Mouse (Mus musculus) embryonic fibroblast, embryonic 13.5 days (primary cell): ENCODE data around the gene Hoxa7.

Experiments used
- CTCF ChIP-seq: IDR thresholded peaks from 2 replicates; pipeline ENCODE4 v1.5.1; 2011; ENCODE audit warnings: mild to moderate bottlenecking, control low read depth, low read length, moderate library complexity, borderline replicate concordance; ENCODE audit not compliant: insufficient read depth
- POLR2A ChIP-seq: IDR thresholded peaks from 2 replicates; pipeline ENCODE4 v1.6.1; 2011; ENCODE audit warnings: low read depth, mild to moderate bottlenecking, control low read depth, low read length, moderate library complexity

DNA sequence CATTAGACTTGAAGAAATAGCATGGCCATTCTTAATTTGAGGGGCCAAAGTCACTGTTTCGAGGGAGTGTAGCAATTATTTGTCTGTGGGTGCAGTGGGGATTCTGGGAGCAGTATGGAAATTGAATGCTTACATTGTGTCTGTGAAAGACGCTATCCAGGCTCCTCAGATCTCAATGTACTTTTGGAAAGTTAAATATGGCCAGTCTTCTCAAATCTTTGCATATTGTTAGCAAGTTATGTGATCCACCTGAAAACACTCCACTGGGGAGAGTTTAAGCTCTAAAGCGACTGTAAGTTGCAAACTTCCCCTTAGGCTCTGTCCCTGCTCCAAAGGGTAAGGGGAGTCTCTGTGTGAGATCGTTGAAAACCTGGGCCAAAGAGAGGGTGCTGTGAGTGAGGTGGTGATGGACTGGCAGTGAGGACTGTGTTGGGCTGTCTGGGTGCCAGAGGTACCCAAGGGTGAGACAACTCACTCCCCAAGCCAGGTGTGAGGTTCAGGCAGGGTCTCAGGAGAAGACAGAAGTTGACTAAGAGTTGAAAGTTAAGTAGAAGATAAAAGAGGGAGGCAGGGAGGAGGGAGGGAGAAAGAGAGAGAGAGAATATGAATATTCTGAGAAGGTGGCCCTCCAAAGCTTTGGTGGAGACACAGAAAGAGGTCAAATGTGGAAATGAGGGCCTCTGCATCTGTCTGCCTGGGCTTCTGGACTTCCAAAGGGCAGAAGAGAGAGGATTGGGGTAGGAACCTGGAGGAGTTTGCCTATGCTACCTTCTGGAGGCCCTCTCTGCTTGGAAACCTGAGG lies 14.6 kb downstream of the Hoxa7 start:
- no peak for TF ChIP-seq POLR2A
- TF ChIP-seq CTCF, result no peak
